In genomic region chr9:96675071-96675762, GRCm38 (mm10) we compare ENCODE assay signal across 9 mouse cellular contexts. TPM values are rescaled to one million over a fixed set of nuclear protein-coding genes. Genes with fewer than 3 reads are reported as not detected.
DNase-seq lines count a peak whose midpoint lies in the region; ATAC-seq and TF ChIP-seq lines count a peak whose summit lies in the region.
"Had no signal": no experiment of that assay in that cellular context is flagged by ENCODE, and none has a peak within 500 bp of the region (broad histone marks: within the 10 kb centered on the region; RNA-seq: fewer than 3 reads in every experiment).

No protein-coding gene starts in this region.

- no peak overlapping the region for H3K4me2 ChIP-seq in heart, embryonic 15.5 days
- no peak overlapping the region for H3K4me2 ChIP-seq in midbrain, embryonic 12.5 days (replicated peaks)

- no peaks in the 10 kb centered on the region for H3K27me3 ChIP-seq in heart, embryonic 15.5 days
- no peaks in the 10 kb centered on the region for H3K27me3 ChIP-seq in midbrain, embryonic 12.5 days

- no peaks in the 10 kb centered on the region for H3K36me3 ChIP-seq in heart, embryonic 15.5 days
- no peaks in the 10 kb centered on the region for H3K36me3 ChIP-seq in midbrain, embryonic 12.5 days

- ATAC-seq in heart, embryonic 15.5 days (replicated peaks; ENCODE audit: insufficient number of reproducible peaks, insufficient read depth, low FRiP score, low read depth) = peak; percentile 69
- peak; percentile 47; the same call in 1 of the 2 replicates for ATAC-seq in midbrain, embryonic 12.5 days (ENCODE audit: low FRiP score, low read depth)

- DNase-seq in left cerebral cortex, adult 2 months (ENCODE audit: extremely low spot score in 1 of 2, low spot score in 2 of 2) = no peak
- no peak for DNase-seq in left cerebral cortex, postnatal 25 days (ENCODE audit: low spot score in 2 of 2)
- peak; percentile 81 for DNase-seq in adrenal gland, adult 2 months
- peak; percentile 49 for DNase-seq in embryo, embryonic 9.5 days (ENCODE audit: extremely low spot score)
- DNase-seq in kidney, postnatal 14 days = peak; percentile 70
- peak; percentile 77 for DNase-seq in thymus, postnatal 14 days

- no peak overlapping the region for H3K4me3 ChIP-seq in left cerebral cortex, adult 2 months
- no peak overlapping the region for H3K4me3 ChIP-seq in heart, embryonic 15.5 days
- H3K4me3 ChIP-seq in midbrain, embryonic 12.5 days = no peak overlapping the region

- no peak overlapping the region for H3K27ac ChIP-seq in left cerebral cortex, adult 2 months
- no peak overlapping the region for H3K27ac ChIP-seq in heart, embryonic 15.5 days
- H3K27ac ChIP-seq in midbrain, embryonic 12.5 days (replicated peaks) = no peak overlapping the region
- H3K27ac ChIP-seq: macrophage had no signal

- 28% methylated on average over 5 of the region's 5 CpGs for WGBS in heart, embryonic 15.5 days
- WGBS in midbrain, embryonic 12.5 days = 35% methylated on average over 5 of the region's 5 CpGs

- H3K9me3 ChIP-seq in heart, embryonic 15.5 days (replicated peaks) = no peaks in the 10 kb centered on the region
- H3K9me3 ChIP-seq in midbrain, embryonic 12.5 days = no peaks in the 10 kb centered on the region

- intact Hi-C loops in left cerebral cortex, adult 2 months (cut with DNase I) = no loop called here
- intact Hi-C loops in left cerebral cortex, postnatal 25 days (cut with DNase I) = no loop called here

- TF ChIP-seq CTCF in left cerebral cortex, adult 2 months (IDR thresholded peaks at IDR 0.05) = peak; percentile 67

- H3K9ac ChIP-seq in heart, embryonic 15.5 days = no peak overlapping the region
- no peak overlapping the region for H3K9ac ChIP-seq in midbrain, embryonic 12.5 days (replicated peaks)

- H3K4me1 ChIP-seq in heart, embryonic 15.5 days (replicated peaks) = peaks cover 1% of the 10 kb centered on the region
- no peaks in the 10 kb centered on the region for H3K4me1 ChIP-seq in midbrain, embryonic 12.5 days

RNA-seq across cellular contexts. Expression of gene Rasa2, which starts 43.8 kb away (rescaled TPM):
- total RNA-seq in left cerebral cortex, adult 2 months (2021) = 10 to 100 TPM; 40.5 to 43.9 TPM
- total RNA-seq in left cerebral cortex, postnatal 25 days (2021) = 10 to 100 TPM; 33.6 to 33.7 TPM
- 10 to 100 TPM; 11.2 to 12.5 TPM for total RNA-seq in adrenal gland, adult 2 months (2021)
- 0.62 and 0.63 TPM in 2 replicates for polyA plus RNA-seq in adrenal gland, adult 2 months (2012; rRNA removed)
- polyA plus RNA-seq in heart, embryonic 15.5 days (2015; fragmentation: Nextera tagmentation; extraction: Ambion mirVana) = 13.0 and 13.1 TPM in 2 replicates
- 14.9 and 16.4 TPM in 2 replicates for polyA plus RNA-seq in midbrain, embryonic 12.5 days (2016; fragmentation: Nextera tagmentation; extraction: Ambion mirVana)

Comparison
In these comparisons a context has a peak if more than half of its experiments do, and no peak if none do; other contexts are left out.
1. DNase-seq: peak in adrenal gland, adult 2 months (single experiment), embryo, embryonic 9.5 days (single experiment), kidney, postnatal 14 days (single experiment) and thymus, postnatal 14 days (single experiment); none in left cerebral cortex, adult 2 months (0 of 2) and left cerebral cortex, postnatal 25 days (0 of 2).